Mouse (Mus musculus): Measurements from ENCODE around the gene Fastkd1.
"Not testable (repeated sequence)": the region's sequence is repeated elsewhere in the genome, so short reads cannot be mapped to it uniquely, and the experiment has no call there.

Fastkd1 gene

DNA sequence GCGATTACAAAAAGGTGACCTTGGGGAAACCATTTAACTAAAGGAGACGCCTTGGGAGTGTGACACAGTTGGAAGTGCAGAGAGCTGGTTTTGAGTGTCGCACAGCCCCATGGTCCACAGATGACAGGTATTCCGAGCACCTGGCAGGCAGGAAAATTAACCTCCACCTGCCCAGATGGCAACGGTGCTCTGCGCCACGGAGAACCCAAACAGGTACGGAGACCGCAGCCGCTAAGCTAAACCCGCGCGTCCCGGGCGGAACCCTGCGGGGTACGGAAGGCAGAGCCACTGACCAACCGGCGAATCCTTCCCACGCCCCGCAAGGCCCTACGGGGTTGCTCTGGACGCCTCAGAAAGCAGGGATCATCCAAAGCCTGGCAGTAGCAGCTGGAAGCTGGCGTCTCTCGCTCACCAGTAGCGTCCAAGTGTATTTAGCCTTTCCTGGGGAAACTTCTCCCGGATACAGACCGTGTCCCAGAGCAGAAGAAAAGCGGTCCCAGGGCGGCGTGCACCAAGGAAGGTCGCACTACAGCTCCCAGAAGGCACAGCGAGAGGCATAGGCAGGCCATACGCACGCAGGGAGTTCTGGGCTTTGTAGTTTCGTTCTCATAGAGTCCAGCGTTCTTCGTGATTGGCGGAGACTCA, at the start of gene Fastkd1:
TSS of gene Fastkd1 (minus strand) at position 536 of the 645 bp plus-strand sequence.
- DNase-seq (ENCODE audit: low read depth, low spot score) = peak; percentile 87

DNA sequence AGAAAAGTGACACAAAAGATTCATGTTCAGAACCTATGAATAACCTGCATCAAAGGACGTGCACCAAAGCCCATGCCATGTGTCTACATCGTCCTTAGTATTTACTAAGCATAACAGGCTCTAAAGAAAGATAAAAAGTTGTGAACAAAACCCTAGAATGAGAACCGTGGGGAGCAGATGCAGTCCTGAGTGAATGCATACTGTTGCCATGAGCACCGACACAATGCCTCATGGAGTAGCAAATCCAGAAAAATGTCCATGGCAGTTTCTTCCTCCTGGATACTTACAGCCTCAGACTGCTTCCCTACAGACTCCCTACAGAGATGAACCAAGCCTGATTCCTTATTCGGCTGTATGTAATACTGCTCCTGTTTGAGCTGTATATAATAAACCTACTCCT, 47.7 kb upstream of the Fastkd1 start:
- DNase-seq (ENCODE audit: low read depth, low spot score) = peak; percentile 31

DNA sequence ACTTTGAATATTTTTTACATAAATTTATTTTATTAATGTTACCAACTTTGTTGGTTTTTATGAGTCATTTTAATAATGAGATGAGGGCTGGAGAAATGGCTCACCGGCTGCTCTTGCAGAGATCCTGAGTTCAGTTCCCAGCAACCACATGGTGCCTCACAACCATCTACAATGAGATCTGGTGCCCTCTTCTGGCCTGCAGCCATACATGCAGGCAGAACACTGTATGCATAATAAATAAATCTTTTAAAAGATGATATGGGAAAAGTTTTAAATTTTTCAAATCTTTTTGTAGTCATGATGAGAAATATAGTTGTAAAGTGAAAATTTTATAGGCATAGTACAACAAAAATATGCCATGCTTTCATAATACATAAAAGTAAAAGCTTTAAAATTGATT, 31.8 kb upstream of the Fastkd1 start:
- DNase-seq (ENCODE audit: low read depth, low spot score) = no peak

DNA sequence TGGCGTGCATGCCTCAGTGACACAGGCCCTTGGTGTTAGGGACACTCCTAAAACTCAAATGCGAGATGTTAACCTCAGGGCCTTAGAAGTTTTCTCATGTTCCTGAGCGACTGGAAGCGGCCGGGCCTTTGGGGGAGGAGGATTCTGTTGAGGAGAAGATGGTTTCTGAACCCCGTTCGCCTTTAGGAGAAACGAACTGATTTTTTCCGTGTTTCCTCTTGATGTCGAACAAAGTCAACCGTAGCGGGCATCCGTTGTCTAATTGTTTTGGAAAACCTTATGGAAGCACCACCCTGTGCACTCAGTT, 10.2 kb upstream of the Fastkd1 start:
- no peak for DNase-seq (ENCODE audit: low read depth, low spot score)

DNA sequence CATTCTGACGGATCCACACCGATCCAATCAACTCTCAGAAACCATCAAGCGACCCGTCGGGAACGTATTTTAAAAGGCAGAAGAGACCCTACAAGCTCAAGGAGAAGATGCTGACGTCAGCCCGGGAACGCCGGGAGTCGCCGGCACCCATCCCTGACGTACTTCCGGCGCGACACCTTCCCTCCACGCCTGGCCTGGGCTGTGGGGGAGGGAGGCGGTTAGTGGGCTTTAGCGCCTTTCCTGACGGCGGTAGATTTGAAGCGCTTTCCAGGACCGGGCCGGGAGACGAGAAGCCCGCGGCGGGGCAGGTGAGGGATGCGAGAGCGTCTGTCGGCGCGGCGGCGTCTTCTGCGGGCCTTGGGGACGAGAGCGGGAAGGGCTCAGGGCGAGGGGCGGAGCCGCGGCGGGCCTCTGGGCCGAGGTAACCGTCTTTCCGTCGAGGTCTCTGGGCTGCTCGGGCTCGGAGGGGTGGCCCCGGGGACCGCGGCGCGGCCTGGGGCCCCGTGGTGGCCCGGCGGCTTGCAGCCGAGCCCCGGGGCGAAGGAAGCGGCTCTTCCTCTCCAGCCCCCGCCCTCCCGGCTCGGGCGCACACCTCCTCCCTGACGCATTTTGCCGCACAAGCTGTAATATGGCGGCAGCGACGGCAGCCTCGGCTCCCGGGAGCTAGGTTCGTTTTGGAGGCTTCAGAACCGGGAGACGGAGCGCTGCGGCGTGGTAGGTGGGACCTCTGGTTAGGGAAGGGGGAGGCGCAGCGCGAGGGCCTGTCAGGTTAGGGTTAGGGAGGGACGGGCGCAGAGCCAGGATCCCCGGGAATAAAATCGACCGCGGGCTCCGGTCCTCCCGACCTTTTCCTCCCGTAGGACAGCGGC, 9.6 kb upstream of the Fastkd1 start:
- peak; percentile 95 for DNase-seq (ENCODE audit: low read depth, low spot score)

DNA sequence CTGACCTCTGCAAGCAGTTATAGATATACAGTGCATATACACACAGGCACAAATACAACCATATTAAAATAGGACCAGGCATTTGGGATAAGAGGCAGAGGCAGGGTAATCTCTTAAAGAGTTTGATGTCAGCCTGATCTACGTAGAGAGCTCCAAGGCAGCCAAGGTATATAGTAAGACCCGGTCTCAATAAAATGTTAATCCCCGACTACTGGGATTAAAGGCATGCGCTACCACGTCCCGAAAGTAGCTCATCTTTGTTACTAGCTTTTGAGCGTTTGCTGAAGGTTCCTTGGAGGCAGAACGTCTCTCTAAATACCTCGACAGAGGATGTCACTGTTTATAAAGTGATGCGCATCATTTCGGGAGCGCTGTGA, 8.9 kb upstream of the Fastkd1 start, which contains the start of gene Ppig:
TSS of gene Ppig (plus strand) at position 273 of the 377 bp plus-strand sequence.
- DNase-seq (ENCODE audit: low read depth, low spot score) = no peak

DNA sequence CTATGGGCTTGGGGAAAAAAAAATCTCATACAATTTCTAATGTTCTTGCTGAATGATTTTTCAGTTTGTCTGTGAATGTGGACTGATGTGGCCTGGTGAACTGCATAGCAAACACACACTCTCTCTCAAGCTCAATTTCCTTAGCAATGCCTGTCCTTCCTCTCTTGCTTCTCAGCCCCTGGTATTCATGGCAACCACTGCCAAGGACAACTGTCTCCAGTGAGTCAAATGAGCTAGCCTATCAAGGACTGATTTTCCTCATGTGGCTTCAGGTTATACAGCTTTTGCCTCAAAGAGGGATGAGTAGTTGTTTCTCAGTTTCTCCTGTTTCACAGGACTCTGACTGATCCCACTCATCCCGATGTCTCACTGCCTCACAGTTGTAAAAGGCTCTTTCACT, 5.8 kb upstream of the Fastkd1 start:
- no peak for DNase-seq (ENCODE audit: low read depth, low spot score)

DNA sequence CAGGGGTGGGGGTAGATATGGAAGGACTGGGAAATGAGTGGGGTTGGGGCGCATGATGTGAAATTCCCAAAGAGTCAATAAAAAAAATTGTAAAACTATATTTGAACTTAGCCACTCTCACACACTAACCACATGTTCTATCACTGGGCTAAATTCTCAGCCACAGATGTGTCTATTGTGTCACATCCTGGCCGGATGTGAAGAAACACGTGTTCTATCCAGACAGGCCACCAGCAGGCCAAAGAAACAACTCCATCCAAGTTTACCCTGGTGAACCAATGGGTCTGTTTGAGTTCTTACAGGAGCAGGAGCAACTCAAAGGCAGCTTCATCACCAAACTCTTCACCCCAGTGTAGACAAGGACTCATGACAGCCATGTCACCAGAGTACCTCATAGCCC, 3.2 kb upstream of the Fastkd1 start:
- DNase-seq (ENCODE audit: low read depth, low spot score) = no peak

DNA sequence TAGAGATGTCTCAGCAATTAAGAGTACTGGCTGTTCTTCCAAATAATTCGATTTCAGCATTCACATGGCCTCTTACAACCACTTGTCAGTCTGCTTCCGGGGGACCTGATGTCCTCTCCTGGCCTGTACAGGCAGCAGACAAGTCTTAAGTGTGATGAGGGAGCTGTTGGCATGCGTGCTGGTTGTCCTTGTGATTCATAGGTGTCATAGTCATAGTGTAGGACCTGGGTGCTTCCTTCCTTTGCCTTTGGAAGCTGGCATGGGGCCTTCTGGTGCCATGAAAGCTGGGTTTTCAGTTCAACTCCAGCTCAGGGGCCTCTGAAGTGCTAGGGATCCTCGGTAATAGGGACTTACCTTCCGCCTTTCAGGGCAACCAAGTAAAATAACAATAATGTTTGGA, 810 bp upstream of the Fastkd1 start:
- no peak for DNase-seq (ENCODE audit: low read depth, low spot score)

DNA sequence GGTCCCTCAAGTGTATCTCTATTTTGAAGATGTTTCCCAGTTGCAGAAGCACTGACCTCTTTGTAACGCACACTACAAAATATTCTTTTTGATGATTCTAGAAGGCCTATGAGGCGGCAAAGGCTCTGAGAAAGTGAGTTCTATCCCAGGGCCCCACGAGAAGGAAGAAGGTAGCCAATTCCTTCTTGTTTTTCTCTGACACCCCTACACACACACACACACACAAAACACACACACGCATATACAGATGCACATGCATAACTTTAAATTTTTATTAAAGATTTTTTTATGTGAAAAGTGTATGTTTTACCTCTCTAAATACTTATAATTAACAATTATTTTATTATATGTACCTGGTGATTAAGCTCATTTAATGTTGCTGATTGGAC, 304 bp upstream of the Fastkd1 start:
- no peak for DNase-seq (ENCODE audit: low read depth, low spot score)

DNA sequence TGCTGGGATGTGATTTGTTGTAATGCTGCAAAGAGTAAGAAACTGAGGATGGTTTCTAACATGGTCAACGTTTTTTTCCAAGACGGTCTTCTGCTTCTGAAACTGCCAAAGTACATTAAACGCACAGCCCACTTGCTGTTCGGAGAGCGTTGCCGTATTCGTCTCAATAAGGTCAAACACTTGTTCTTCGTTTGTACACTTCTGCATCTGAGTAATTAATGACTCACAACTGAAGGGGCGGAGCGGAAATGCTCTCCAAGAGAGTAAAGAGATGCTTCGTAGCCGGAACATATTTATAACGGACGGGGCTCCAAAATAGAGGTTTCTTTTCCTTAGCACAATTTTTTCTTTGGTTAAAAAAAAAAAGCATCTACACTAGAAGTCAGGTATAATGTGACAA, 1.1 kb downstream of the Fastkd1 start:
- no peak for DNase-seq (ENCODE audit: low read depth, low spot score)

DNA sequence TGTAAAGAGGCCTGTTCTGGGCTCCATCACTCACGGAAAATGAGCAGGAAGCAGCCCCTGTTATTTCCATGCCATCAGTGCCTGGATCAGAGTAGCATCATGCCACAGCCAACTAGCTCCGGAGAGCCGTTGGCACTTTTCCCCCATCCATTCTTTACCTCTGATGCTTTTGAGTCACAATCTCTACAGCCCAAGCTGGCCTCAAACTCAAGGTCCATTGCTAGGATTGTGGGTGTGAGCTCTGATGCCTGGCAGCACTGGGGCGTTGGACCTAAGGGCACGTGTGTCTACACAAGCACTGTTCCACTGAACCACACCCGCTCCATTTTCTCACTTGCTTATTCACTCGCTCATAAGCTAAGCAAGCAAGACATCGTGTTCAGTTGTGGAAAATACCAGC, 12.9 kb downstream of the Fastkd1 start:
- DNase-seq (ENCODE audit: low read depth, low spot score) = no peak

DNA sequence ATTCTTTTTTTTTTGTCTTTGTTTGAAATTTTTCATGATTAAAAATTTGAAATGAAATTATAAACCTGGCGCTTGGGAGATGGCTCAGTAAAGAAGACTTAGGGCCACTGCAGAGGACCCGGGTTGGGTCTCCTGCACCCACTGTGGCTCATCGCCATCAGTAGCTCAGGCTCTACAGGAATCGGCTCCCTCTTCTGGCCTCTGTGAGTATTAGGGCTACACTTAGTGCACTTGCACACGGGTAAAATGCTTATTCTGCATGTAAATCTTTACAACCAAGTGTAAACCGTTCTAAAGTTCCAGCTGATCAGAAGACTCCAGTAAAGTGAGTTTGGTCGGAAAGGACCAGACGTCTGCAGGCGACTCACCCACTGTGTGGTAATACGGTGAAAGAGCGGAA, 19.8 kb downstream of the Fastkd1 start:
- DNase-seq (ENCODE audit: low read depth, low spot score) = no peak

DNA sequence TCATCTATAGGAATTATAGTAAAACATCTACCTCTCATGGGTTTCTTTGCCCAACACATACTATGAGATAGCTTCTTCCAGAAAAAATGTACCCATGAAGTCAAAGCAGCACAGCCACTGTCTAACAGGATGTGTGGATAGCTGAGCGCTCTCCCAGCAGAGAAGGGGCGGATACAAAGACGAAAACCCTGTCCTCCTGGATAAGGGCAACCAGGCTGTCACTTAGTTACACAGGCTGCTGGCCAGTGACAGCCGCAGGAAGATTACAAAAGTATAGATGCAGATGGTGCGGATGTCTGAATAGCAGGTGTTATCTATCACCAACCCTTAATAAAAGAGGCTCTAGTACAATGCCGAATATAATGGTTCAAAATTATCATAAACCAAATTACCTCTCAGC, 22.5 kb downstream of the Fastkd1 start:
- no peak for DNase-seq (ENCODE audit: low read depth, low spot score)

DNA sequence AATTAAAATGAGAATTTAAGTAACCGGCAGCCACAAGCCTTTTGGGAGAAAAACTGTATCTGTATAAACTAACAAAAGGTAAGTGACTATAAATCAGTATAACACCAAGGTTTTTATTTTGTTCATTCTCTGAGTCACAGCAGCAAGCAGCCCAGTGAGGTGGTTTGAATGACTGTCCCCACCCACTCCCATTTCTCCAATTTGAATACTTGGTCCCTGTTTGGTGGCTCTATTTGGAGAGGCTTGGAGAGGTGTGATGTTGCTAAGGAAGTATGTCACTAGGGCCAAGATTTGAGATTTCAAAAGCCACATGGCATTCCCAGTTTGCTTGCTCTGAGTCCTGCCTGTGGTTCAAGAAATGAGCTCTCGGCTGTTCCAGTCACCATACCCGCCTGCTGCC, 23.1 kb downstream of the Fastkd1 start:
- no peak for DNase-seq (ENCODE audit: low read depth, low spot score)

DNA sequence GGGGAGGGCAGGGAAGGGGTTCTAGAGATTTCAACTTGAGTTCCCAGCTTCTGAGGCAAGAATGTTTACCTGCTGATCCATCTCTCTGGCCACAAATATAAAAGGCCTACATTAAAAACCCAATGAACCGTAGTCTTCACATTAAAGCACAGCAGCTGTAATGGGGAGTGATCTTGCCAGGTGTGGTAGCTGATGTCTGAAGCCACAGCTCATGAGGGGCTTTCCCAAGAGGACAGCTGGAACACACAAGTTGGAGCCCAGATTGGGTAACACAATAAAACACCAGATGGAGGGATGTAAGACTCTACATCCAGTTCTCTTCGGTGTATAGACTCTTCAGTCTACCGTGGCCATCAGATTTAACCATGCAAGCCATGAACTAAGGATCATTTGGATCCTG, 28.8 kb downstream of the Fastkd1 start:
- no peak for DNase-seq (ENCODE audit: low read depth, low spot score)

DNA sequence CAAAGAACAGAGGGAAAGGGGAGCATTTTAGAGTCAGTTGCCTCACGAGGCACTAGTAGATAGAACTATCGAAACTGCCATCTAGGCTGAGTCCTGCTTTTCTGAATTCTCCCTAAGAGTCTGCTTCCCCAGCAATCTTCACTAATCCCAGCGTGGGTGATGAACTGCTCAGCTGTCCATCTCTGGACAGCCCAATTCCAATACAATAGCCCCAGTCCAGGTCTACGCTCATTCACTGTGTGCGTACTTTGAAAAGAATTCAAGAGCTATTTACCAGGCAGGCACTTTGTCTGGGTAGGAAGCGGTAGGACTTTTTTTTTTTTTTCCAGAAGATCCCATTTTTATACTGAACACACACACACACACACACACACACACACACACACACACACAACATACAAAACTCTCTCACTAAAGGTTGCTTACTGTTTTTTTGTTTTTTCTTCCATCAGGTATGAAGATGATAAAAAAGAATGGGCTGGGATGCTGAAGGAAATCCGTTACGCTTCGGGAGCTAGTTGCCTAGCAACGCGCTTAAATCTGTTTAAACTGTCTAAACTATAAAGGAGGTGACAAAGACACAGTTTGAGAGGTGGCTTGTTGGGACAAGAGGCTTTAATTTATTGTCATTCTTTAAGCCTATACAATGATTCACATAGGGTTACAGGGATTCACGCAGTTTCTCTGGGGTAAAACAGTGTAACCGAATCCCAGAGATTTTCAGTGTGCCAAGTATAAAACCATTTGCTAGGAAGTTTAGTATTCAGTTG, 30.1 kb downstream of the Fastkd1 start:
- DNase-seq (ENCODE audit: low read depth, low spot score) = peak; percentile 67

DNA sequence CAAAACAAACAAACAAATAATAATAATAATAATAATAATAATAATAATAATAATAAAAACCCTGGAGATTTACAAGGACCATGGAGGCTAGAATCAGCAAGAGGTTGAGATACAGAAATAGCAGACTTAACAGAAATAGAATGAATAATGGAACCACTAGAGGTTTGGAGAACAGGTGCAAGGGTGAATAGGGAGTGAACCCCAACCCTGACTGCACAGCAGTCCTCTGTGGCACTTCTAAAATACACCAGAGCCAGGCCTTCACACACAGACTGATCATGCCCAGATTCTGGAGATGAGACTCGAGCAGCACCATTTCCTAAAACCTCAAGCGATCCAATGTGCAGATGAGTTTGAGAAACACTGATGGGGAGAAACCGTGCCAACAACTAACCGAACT, 31.4 kb downstream of the Fastkd1 start:
- DNase-seq (ENCODE audit: low read depth, low spot score) = no peak

DNA sequence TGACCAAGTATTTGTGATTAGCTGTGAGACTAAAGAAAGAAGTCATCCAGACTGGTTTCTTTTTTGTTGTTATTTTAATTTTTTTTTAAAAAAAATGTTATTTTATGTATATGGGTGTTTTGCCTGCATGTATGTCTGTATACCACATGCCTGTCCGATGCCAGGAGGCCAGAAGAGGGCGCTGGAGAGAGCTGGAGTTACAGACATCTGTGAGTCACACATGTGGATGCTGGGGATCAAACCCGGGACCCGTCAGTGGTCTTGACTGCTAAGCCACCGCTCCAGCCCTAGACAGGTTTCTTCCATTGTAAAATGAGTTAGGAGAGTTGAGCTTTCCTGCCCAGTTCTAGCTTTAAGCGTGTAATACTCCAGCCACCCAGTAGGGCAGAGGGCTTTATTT, 33.3 kb downstream of the Fastkd1 start:
- no peak for DNase-seq (ENCODE audit: low read depth, low spot score)

DNA sequence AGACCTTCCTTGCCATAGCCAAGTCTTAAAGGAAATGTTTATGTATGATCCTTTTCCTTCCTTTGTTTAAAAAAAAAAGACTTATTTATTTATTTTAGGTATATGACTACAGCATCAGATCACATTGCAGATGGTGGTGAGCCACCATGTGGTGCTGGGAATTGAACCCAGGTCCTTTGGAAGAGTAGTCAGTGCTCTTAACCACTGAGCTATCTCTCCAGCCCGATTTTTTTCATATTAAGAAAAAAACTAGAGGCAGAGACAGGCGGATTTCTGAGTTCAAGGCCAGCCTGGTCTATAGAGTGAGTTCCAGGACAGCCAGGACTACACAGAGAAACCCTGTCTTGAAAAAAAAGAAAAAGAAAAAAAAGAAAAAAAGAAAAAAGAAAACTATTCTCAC, 36.1 kb downstream of the Fastkd1 start:
- DNase-seq (ENCODE audit: low read depth, low spot score) = not testable (repeated sequence)

DNA sequence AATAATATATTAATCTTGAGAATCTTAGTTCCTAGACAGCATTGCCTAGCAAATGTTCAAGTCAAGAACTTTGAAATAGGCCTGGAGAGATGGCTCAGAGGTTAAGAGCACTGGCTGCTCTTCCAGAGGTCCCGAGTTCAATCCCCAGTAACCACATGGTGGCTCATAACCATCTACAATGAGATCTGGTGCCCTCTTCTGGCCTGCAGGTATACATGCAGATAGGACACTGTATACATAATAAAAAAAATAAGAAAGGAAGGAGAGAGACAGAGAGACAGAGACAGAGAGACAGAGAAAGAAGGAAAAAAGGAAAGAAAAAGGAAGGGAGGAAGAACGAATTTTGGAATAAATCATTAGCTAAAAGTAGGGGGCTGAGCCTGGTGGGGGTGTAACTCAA, 36.6 kb downstream of the Fastkd1 start:
- no peak for DNase-seq (ENCODE audit: low read depth, low spot score)

DNA sequence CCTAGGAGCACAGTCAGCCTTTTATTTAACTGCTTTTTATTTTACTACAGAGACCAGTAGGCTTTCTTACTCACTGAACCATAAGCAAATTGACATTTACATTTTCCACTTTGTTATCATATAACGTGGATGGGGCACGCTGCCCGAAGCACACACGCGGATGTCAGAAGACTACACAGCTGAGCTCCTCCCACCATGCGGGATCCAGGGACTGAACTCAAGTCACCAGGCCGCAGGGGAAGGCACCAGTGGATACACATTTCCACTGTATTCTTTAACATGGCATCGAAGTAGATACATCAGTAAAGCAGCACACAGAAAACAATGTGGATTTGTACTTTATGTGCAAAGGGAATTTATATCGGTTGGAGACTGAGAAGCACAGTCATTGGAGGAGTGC, 38.0 kb downstream of the Fastkd1 start:
- DNase-seq (ENCODE audit: low read depth, low spot score) = no peak

DNA sequence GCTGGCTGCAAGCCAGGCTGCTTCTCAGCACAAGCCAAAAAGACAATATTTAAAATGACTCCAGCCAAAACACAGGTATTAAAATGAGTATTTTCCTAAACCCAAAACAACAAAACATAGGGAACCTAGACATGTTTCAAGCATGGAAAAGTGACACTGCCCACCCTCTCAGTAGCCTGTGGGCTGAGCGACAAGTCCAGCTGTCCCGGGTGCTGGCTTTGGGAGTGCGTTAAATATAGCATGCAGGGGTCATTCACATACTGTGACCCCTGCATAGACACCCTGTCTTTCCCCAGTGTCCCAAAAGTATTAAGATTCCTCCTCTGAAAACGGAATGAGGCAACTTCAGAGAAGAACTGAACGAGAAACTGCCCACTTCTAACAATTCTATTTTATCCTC, 39.6 kb downstream of the Fastkd1 start:
- no peak for DNase-seq (ENCODE audit: low read depth, low spot score)
